Mouse (Mus musculus): ENCODE measurements at regions not wholly inside any gene's neighbourhood (a gene's known extent, or its start where the extent isn't known, plus 50 kb on each side); places are given as distances from the start of the nearest gene placed in this dataset.

GRCm38 (mm10) chr10:124320191-124321110 lies 1056.7 kb downstream of the Fam19a2 start:
- peak; percentile 3 to 9 for DNase-seq

DNA sequence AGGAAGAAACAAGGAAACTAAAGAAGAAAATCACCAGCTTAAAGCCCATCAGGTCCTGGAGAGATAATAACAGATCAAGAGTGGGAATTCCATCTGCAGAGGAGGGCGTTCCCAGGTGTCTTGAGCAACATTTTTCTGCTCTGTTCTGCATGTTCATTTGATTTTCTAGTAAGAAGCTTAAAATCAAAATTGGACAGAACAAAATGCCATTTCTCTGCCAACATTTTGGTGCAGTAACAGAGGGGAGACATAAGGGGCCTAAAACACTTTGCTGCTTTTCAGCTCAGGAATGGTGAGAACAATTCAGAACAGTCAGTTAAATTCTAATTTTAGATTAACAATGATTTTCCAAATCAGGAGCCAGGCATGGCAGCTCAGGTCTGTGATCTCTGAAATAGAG lies 1056.8 kb downstream of the Slc16a7 start:
- DNase-seq = no peak

DNA sequence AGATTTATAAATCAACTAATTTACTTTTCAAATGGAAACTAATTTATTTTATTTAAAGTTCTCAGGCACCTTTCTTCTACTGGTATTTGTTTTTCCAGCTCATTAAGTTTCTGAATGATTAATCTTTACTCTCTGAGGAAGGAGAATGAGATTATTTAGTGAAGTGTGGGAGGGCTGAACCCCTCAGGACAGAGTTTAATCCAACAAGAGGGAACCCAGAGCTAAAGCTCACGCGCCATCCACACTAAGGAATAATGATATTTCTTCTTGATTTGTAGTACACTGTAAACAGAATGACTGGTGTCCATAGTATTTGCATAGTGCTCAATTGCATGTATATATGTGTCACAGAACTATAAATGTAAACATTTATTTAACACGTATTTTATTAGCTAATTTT lies 1050.3 kb downstream of the Slc16a7 start:
- no peak for DNase-seq

- peak; percentile 58 to 68 for DNase-seq
Observed at GRCm38 (mm10) chr10:124349300-124349699, 1040.0 kb downstream of the Slc16a7 start.

DNA sequence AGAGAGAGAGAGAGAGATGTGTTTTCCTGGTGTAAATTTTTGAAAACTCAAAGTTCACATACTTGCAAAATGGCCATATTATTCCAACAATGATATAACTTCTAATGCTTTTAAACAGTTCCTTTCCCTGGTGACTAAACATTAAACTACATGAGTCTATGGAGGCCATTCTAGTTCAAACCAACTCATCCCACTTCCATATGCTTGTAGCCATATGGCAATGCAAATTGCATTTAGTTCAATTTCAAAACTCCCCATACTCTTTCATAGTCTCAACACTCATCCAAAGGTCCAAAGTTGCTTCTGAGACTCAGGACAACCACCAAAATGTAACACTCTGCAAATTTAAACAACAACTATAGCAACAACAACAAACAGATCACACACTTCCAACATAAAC lies 1026.5 kb downstream of the Slc16a7 start:
- DNase-seq = no peak

DNA sequence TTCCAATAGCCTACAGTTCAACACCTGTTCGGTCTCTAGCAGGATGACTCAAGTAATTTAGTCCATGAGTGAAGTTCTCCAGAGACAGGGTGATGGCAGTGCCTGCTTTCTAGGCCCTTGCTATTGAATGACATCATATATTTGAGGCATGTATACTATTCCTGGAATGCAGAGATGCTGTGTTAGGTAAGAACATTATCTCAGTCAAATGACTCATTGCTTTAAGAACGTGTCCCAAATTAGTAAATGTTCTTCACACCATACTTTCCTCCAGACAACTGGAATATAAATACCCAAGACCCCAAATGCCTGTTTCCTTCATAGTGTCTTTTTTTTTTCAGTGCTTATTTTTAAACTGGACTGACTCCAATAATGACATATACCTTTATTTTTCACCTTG lies 1018.3 kb downstream of the Slc16a7 start:
- no peak for DNase-seq

DNA sequence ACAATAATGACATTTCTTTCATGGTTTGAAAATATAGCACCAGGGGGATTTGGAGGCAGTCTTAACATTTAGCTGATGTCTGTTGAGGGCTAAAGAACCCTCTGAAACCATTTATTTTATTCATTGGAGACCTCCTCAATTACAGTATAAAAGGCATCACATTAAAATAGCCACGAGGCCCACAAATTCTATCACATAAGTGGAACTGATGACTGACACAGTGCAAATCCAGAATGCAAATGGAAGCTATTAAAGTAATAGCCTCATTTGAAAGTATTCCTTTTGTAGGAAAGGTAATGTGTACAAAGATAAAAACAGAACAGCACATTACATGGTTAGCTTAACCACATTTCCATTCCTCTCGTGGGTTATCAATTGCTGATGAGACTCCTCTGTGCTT lies 986.6 kb downstream of the Slc16a7 start:
- DNase-seq = no peak

DNA sequence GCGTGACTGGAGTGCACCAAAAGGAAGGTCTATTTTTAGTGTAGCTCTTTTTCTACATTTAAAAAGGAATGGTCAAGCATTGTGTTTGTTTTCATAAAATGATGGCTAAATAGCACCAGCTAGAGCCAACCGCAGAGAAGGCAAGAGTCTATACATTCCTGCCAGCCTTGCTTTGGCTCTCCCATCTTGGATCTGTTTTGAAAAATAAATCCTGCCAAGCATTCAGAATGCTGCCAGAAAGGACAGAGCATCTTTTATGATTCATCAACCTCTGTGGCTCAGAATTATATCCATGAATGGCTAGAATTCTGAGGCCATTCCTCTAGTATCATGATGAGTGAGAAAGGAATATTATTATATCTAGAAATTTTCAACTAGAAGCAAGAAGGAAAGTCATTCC lies 979.6 kb downstream of the Slc16a7 start:
- no peak for DNase-seq

- no peak for DNase-seq
Observed at GRCm38 (mm10) chr10:124416531-124416930, 972.7 kb downstream of the Slc16a7 start.

- peak; percentile 1 to 11 for DNase-seq
Observed at GRCm38 (mm10) chr10:124423418-124423817, 965.8 kb downstream of the Slc16a7 start.

Data from kidney, postnatal 4 days (tissue).